Mouse (Mus musculus) 3T3-L1 (cell line): ENCODE results near the gene Rbms1.

ENCODE experiments used
- DNase-seq: peaks from one replicate; pipeline ENCODE4 v3.0.0-alpha.2; 2015; ENCODE audit warnings: low read depth, low spot score

The Rbms1 gene

GRCm38 (mm10) chr2:60713857-60714256 is 249.1 kb downstream of the Rbms1 start:
- DNase-seq = no peak

DNA sequence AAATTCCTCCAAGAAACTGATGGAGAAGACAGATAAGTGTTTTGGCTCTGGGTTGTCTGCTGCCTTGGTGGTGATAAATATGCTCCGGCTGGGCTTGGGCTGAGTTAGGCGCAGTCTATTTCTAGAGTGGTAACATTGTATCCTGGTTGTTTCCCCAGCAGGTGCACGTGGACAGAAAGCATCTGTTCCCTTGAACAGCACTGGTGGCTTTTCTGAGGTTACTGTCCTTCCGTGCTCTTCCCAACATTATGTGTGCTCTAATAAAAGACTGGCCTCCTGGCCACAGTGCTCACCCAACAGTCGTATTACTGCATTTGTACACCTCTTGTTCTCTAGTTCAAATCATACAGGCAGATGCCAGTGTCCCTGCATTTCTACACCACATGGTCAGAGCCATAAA is 250.1 kb downstream of the Rbms1 start:
- DNase-seq = no peak

- DNase-seq = no peak
Observed at GRCm38 (mm10) chr2:60712483-60712882, 250.5 kb downstream of the Rbms1 start.

DNA sequence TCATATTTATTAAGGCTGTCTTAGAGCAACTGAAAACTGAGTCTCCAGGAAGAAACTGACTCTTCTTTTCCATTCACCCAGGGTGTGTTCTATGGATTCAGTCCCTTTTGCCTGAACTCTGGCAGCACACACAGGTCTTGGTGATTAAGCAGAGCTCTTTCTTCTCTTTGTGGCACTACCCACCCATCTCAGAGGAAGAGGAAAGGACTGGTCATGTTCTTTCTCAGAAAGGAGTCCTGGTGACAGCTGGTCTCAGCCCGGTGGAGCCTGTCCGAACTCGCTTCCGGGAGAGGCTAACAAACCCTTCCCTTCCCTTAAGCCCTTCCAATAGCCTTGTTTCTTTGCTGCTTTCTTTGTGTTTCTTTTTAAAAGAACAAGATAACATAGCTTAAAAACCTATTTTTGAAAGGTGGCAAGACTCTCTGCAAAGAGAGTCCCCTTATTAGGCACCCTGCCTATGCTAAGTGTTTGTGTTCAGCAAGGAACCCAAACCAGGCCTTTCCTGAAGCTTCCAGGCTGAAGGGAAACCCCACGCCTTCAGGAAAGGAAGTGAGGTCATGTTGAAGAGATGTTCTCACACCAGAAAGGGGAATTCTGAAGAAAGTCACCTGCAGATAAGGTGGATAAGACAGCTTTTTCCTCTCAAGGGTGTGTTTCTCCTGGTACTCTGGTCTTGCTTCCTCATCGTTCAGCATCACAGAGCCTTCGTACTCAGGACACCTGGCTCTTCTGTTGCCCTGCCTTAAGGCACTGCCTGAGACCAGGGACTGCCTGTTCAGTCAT is 251.7 kb downstream of the Rbms1 start:
- no peak for DNase-seq

GRCm38 (mm10) chr2:60710317-60710716 is 252.7 kb downstream of the Rbms1 start:
- no peak for DNase-seq

DNA sequence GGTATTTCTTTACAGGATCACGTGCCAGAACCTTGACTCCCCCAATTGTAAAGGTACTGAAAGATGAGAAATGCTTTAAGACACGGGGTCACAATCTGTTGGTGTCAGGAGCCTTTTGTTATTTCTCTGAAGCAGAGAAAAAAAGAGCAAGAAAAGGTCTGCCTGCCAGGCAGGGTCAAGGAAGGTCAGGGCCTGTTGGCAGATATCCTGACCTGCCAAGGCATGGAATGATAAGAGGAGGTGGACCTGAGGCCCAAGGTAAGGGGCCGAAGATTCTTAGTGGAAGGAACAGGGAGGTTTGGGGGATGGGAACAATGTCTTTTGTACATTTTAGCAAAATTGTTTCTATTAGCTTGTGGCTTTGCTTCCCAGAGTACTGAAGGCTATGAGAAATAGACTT is 254.3 kb downstream of the Rbms1 start:
- no peak for DNase-seq

GRCm38 (mm10) chr2:60706866-60707265 is 256.1 kb downstream of the Rbms1 start:
- DNase-seq = no peak

GRCm38 (mm10) chr2:60705426-60705825 is 257.6 kb downstream of the Rbms1 start:
- no peak for DNase-seq

- peak; percentile 82 for DNase-seq
Observed at GRCm38 (mm10) chr2:60703315-60703714, 259.7 kb downstream of the Rbms1 start.

DNA sequence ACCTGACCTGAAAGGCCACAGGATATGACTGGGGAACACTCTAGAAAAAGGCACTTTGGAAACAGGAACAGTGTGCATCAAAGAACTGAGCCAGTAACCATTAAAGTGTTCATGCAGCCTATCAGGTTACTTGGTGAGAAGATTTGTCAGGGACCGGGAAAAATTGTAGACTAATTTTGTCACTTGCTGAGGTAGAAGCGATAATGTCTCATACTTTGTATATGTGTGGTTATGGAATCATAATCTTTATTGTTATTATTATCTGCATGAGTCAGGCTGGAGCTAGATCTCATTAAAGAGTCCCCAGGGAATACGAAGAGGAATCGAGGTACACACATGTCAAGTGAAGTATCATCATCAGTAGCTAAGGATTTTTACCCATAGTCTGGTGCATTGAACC is 262.0 kb downstream of the Rbms1 start:
- peak; percentile 53 for DNase-seq
